Mouse (Mus musculus): ENCODE measurements at regions not wholly inside any gene's neighbourhood (a gene's known extent, or its start where the extent isn't known, plus 50 kb on each side); places are given as distances from the start of the nearest gene placed in this dataset.
"Not testable (repeated sequence)": the region's sequence is repeated elsewhere in the genome, so short reads cannot be mapped to it uniquely, and the experiment has no call there.

DNA sequence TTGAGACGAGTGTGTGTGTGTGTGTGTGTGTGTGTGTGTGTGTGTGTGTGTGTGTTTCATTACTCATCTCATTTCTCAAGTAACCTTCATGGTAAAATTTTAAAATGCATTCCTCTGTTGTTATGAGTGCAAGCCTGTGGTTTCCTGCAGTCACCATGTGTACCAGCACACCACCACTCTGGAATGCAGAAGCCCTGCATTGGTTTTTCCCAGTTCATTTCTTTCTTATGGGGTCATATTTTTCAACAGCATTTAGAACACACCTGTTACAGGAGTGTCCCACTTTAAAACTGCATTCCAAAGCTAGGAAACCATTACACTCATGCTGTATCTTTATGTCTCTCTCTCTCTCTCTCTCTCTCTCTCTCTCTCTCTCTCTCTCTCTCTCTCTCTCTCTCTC lies 620.2 kb downstream of the Dad1 start:
- not testable (repeated sequence) for TF ChIP-seq POLR2A (IDR thresholded peaks at IDR 0.05; ENCODE audit: control insufficient read depth, low read depth, low read length); CTCF (IDR thresholded peaks at IDR 0.05; ENCODE audit: control insufficient read depth, insufficient read depth, insufficient replicate concordance, low read depth, low read length)

Measured in testis, adult 2 months (tissue).